Mouse (Mus musculus): ENCODE results near the gene Epb41l1.

Epb41l1 gene

GRCm38 (mm10) chr2:156425618-156426017 is 4.9 kb downstream of the Epb41l1 start:
- no peak for DNase-seq (ENCODE audit: low spot score in 2 of 2)

- DNase-seq (ENCODE audit: low spot score in 2 of 2): no peak
Measured at GRCm38 (mm10) chr2:156426151-156426550, 5.4 kb downstream of the Epb41l1 start.

GRCm38 (mm10) chr2:156429836-156430235 is 9.1 kb downstream of the Epb41l1 start:
- no peak for DNase-seq (ENCODE audit: low spot score in 2 of 2)

DNA sequence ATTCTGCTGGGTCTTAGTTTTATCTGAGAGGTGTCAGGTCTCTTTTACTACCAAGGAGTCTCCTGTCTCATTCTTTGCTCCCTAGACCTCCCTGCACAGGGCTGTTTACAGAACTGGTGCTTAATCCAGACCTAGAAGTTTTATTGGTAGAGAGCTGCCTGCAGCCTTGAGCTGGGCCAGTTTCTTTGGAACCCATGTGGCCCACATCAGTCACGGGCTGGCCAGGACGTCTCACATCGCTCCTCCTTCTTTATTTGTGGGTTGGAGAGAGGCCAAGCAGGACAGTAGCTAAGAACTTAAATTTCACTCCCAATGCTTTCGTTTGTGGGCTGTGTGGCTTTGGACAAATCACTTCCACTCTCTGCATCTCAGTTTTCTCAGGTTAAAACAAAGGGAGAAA is 9.6 kb downstream of the Epb41l1 start:
- no peak for DNase-seq (ENCODE audit: low spot score in 2 of 2)

DNA sequence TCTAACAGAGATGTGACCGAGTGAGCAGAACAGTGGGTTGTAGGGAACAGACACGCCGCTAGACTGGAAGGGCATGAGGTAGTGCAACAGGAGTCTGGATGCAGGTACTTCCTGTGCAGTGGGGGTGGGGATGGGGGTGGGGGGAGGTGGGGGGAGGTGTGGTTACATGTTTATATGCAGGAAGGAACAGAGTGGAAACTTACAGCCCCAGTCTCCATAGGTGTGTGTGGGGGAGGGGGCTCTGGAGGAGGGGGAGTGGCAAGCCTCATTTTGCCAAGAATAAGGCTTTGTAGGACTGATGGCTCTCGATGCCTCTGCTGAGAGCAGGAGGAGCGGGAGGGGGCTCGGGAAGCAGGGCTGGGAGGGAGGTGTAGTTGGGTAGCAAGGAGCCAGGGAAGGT is 10.7 kb downstream of the Epb41l1 start:
- no peak for DNase-seq (ENCODE audit: low spot score in 2 of 2)

DNA sequence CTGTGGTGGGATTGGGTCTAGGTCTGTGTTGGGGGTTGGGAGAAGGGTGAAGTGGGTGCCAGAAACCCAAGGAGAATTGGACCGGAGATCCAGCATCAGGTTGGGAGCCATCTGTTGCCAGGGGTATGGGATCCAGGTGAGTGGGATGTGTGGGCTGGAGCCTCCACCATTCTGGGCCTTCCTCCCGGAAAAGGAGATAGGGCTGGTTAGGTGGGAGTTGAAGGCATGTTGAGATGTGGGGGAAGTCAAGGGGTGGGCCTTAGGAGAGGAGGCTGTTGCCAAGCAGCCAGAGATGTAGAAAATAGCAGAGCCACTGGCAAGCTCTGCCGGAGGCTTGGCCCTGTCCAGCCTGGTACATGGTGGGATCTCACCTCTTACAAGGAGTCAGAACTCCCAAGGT is 11.4 kb downstream of the Epb41l1 start:
- no peak for DNase-seq (ENCODE audit: low spot score in 2 of 2)

DNA sequence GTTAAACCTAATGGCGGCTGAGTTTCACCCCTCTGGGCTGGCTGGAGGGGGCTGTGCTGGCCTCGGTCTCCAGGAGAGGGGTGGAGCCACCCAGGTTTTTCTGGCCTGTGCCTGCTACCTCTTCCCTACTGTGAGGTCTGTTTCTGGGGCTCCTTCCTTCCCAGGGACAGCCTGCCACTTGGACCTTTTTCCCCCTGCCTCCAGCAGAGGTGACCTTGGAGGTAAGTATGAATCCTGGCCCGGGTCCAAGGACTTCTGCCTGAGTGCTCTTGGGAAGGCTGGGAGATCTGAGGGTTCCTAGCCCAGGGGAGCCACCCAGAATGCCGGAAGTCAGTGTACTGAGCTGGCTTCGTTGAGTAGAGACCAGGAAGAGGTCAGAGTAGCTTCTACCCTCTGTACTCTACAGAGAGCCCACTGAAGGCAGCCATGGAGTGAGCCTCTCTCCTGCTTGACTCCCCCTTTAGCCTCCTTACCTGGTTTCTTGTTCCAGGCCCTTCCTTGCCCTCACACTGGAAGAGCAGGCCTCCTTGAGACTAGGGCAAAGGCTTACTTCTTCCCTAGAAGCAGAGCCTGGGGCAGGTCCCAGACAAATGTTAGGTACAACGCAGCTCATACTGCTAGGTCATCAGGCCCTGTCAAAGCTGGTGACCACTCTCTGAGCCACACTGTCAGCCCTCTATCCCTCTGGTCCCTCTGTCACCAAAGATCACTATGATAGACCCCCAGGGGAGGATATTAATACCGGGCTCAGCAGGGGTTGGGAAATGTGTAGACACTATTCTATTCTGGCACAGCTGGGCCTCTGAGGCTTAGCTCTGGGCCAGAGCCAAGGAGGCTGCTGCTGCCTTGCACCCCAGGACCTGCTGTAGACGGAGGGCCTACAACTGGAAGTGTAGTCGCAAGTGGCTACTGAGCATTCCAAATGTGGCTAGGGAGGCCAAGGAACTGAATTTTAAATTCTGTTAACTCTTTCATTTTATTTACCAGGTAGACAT is 12.5 kb downstream of the Epb41l1 start:
- no peak for DNase-seq (ENCODE audit: low spot score in 2 of 2)

DNA sequence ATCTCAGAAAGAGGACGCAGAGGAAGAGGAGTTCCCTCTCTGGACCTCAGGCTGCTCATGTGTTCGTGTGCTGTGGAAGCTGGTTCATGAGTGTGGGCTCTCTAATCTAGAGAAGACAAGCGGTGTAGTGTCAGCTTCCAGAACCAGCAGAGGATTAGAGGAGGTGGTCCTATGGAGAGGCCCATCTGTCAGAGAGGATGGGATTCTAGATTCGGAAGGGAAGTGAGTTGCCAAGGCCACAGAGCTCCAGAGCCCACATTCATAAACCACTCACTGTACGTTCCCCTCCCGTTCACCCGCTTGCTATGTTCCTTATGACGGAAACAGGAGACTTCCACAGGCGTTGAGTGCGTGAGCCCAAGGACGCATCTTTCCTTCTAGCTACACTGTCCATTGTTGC is 16.9 kb downstream of the Epb41l1 start:
- no peak for DNase-seq (ENCODE audit: low spot score in 2 of 2)

- no peak for DNase-seq (ENCODE audit: low spot score in 2 of 2)
Measured at GRCm38 (mm10) chr2:156439666-156440462, 19.2 kb downstream of the Epb41l1 start.

DNA sequence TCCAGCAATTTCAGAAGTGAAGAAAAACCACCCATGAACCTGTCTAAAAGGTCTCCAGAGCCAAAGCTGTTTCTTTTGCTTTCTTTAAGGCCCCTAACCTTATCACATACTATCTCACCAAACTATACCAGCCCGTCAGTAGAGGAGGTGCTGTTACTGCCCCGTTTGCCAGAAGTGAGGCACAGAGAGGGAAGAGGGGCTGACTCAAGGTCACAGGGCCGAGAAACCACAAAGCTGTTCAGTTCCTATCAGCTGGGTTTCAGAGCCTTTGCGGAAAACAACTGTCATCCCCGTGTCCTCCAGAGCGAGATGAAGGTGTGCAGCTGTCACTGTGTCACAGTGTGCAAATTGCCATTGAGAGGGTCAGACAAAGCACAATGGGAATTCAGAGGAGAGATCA is 21.2 kb downstream of the Epb41l1 start:
- DNase-seq (ENCODE audit: low spot score in 2 of 2): no peak

- DNase-seq (ENCODE audit: low spot score in 2 of 2): no peak
Measured at GRCm38 (mm10) chr2:156443323-156443722, 22.6 kb downstream of the Epb41l1 start.

GRCm38 (mm10) chr2:156446489-156447035 is 25.9 kb downstream of the Epb41l1 start:
- no peak for DNase-seq (ENCODE audit: low spot score in 2 of 2)

- no peak for DNase-seq (ENCODE audit: low spot score in 2 of 2)
Measured at GRCm38 (mm10) chr2:156447413-156448295, 26.9 kb downstream of the Epb41l1 start.

DNA sequence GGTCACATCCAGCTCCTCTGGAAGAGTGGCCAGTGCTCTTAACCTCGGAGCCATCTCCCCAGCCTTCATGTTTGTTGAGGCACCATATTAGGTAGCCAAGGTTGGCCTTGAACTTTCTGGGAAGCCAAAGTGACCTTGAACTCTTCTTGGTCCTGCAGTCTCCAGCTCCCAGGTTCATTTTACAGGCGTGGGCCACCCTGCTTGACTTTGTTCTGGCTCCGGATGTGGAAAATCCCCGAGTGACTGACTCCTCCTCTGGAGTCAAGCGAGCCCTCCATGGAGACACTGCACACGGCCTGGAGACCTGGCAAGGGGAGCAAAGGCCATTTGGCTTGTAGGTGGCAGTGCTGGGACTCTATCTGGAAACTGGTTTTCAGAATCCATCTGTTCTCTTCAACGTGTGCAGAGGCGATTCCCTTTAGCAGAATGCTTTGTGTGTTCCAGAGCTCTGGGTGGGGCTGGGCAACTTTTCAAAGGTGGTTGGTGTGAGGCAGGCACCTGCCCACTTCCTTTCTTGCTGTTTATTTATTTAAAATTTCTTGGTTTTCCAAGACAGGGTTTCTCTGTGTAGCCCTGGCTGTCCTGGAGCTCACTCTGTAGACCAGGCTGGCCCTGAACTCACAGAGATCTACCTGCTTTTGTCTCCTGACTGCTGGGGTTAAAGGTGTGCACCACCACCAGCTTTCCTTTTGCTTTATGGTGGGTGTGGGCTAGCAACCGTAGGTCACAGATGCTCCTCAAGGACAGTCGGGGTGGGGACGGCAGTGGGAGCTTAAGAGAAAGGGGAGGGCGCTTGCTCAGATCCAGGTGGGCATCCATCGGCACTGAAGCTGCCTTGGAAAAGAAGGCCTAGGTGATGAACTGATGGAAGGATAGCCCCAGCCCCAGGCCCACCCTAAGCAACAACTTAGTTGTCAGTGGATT is 30.8 kb downstream of the Epb41l1 start:
- DNase-seq (ENCODE audit: low spot score in 2 of 2): no peak

GRCm38 (mm10) chr2:156452149-156452536 is 31.4 kb downstream of the Epb41l1 start:
- no peak for DNase-seq (ENCODE audit: low spot score in 2 of 2)

- no peak for DNase-seq (ENCODE audit: low spot score in 2 of 2)
Measured at GRCm38 (mm10) chr2:156453822-156454221, 33.1 kb downstream of the Epb41l1 start.

GRCm38 (mm10) chr2:156455508-156456108 is 34.9 kb downstream of the Epb41l1 start:
- DNase-seq (ENCODE audit: low spot score in 2 of 2): no peak

DNA sequence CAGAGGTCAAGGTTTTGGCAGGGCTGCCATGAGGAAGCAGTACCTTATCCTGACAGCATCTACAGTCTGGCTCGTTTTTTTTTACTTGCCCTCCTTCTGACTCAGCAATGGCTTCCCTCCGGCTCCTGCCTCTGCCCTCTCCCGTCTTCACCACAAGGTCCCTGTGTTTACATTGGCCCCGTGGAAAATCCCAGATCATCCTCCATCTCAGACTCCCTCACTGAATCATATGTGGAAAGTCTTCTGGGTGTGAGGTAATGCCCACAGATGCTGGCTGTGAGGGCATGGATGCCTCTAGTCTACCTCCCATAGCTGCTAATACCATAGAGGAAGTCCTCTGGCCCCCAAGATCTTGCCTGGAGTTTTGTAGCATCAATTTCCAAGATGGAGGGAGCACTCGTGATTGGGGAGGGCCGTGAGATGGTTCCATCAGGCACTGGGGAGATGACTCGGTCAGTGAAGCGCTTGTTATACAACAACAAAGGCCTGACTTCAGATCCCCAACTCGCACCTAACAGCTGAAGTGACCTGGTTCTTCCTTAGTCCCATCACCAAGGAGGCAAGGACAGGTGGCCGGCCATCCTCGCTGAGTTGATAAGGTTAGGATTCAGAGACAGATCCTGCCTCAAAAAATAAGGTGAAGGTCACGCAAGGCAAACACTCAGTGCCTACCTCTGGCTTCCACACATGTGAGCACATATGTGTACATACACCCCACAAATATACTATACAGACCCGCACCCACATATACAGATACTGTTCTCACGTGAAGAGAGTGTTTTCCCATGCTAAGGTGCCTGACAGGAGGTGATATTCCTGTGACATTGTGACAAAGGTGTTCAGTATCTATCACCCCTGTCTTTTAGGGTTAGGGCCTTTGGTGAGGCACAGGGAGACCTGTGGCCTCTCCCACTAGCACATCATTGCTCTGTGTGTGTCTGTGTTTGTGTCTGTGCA is 36.0 kb downstream of the Epb41l1 start:
- DNase-seq (ENCODE audit: low spot score in 2 of 2): no peak

- DNase-seq (ENCODE audit: low spot score in 2 of 2): no peak
Measured at GRCm38 (mm10) chr2:156457343-156457717, 36.6 kb downstream of the Epb41l1 start.

All from spleen, postnatal 10 days (tissue).